Mouse (Mus musculus) urinary bladder, postnatal 4 days (tissue): ENCODE measurements around the gene Gm49322.

Source experiments
- DNase-seq, 2 experiments: peaks; one replicate each; pipeline ENCODE4 v3.0.0; 2021 to 2022; ENCODE audit warnings: low spot score in 2 of 2

Gm49322 gene

DNA sequence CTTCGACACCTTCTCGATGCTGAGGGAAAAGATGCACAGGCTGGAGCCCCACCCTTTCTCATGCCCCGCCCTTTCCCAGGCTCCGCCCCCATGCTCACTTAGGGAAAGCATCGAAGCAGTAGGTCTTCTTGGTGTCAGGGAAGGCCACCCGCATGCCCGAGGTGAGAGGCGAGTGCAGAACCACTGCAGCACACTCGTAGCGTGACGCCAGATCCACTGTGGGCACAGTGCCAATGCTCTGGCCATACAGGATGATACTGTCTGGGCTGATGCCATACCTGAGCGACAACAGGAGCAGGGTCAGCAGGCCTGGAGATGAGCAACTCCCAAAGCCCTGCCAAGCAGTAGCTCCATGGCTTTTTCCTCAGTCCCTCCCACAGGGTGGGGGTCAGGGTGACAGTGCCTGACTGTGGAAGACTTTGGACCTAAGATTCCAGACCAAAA, 21.8 kb upstream of the Gm49322 start:
- DNase-seq: no peak

DNA sequence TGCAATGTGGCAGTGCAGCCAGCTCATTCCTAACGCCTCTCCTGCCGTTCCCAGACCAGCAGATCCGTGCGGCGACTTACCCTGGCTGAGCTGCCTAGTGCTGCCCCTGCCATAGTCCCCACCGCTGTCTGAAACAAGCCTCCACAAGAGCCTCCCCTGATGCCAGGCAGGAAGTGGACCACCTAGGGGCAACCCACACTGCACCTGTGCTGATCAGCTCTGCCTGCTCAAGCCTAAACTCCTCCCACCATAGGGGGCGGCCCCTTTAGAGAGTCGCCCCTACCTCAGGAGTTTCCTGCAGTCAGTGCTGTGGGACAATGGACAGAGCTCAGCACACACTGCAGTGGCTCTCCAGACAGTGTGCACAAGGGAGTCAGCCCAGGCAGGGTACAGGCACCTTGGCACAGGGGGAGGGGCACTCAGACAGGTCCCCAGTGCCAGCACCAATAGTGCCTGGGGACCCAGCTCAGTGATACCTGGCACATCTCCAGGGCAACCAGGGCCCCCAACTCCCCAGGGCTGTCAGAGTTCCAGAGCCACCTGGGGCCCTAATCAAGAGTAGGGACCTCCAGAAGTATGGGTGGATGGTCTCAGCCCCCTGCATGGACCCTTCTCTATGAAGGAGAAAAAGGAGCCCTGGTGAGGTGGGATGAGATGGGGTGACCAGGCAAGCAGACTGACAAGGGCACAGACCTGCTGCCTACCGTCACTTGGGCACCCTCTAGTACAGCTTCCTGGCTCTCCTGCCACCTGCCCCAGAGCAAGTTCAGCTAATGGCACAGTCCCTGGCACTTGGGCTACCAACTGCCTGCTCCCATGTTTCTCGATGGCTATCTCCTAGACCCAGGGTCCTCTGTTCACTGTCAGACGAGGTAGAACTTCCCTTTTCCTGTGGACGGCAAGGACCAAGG, 20.9 kb upstream of the Gm49322 start:
- no peak for DNase-seq

DNA sequence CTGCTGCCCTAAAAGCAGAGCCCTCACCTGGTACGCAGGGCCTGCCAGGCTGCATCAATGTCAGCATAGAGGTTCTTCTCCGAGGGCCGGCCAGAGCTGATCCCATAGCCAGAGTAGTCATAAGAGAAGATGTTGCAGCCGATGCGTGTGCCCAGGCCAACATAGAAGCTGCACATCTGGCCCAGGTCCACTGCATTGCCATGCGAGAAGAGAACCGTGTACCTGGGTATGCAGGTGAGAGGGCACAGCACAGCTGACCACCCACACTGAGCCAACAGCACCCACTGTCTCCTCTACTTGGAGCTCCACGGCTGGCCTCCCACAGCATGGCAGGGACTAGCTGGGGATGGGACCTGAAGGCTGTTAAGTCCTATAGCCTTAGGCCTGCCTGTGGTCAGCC, 20.2 kb upstream of the Gm49322 start:
- DNase-seq: no peak

DNA sequence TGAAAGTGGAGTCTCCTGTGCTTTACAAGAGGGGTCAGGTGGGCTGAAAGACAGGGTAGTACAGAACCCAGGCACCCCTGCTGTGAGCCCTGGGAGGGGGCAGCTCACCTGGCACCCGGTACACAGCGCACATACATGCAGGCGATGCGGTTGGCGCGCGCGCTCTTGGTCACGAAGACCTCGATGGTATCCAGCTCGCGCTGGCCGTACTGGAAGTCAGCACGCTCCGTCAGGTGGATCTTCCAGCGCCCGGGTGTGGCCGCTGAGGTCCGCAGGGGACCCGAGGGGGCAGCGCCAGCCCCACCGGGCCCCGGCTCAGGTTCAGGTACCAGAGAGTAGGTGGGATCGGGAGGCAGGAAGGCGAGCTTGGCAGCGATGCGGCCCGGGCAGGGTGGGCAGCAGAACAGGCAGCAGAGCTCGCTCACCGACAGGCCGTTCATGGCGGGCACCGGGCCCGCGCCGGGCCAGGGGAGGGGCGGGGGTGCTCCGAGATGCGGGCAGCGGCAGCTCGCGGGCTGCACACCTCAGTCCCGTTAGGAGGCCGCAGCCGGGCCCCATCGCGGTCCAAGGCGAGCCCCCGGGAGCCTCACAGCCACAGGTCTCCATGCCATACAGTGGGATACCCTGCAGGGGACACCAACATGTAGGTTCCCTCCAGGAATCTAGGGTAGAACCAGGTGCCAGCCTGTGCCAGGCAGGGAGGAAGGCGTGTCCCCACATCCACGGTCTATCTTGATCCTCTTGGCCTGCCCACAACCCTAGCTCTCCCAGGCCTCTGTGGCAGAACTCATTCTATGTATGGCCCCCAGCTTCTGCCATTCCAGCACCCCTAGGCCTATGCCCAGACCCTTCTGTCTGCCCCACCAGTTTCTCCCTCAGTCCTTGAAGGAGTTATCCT, 19.2 kb upstream of the Gm49322 start:
- no peak for DNase-seq

DNA sequence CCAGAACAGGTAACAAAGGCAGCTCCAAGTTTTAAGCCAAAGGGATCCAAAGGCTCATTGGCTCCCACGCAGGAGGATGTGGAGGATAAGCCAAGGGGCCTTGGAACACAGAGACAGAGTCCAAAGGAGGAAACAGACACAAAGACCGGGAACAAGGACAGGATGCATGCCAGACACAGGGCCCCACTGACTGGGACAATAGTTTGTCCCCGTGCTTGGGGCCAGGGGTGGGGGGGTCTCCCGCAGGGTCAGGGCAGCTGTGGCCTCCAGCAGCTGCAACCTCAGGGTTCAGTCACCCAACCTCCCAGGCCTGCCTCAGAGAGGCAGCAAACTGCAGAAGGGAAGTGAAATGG, 18.5 kb upstream of the Gm49322 start:
- no peak for DNase-seq

DNA sequence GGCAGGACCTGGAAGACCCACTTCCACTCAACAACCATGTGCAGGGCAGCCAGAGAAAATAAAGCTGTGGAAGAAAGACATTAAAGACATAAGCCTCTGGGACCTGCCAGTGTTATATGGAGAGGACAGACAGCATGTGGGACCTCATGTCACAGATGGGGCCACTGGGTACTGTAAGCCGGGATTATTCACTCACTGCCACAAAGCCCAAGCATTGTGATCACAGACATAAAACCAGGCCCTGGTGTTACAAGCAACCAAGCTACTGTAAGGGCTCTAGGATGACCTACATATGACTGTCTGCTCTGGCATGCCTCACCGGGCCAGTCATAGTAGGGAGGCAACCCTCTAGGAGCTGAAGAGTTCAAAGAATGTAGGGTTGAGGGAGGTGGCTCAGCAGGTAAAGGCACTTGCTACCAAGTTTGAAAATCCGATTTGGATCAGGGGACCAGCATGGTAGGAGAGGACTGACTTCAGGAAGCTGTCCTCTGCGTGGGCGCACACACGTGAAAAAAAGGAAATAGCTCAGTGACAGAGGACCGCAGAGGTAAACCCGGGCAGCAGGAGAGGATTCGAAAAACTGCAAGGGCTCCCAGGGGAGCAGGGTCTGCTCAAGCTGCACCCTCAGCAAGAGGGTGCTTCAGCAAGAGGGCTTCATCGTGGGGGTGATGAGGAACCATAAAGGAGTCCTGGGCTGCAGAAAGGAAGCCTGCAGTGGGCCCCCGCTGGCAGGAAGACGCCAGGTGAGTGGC, 16.5 kb upstream of the Gm49322 start:
- no peak for DNase-seq

DNA sequence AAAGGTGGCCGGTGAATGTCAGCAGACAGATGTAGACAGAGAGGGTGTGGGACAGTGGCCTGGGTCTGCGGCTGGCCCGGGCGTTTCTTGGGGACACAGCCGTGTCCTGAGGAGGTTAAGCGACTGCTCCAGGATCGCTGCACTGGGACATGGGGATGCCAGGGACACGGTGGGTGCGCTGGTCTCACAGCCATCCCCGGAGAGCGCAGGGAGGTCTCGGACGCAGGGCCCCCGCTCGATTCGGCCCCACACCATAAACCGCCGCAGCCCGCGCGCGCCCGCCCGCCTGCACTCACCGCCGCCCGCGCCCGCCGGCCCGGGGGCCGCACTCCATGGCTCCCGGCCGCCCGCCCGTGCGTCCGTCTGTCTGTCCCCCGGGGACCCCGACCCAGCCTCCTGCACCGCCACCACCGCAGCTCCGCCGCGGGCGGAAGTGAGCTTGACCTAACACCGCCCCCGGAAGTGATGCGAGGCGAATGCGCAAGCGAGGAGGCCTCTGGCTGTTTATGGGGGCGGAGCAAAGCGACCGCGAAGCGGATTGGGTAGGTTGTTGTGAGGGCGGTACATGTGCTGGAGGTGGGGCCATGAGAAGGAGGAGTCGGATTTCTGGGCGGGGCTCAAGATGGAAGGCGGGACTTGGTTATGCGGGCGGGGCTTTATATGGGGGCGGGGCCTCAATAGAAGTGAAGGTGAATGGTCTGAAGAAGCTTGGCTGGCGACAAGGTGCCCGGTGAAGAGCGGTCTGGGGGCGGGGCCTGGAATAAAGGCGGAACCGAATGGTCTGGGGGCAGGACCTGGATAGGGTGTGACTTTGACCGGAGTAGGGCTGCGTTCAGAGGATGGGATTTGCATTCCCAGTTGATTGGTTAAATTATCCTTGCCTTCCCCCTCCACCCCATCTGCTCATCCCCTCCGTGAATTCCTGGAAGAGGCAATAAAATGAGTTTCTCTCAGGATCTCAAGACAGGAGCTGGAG, 15.7 kb upstream of the Gm49322 start, which contains the start of gene Abhd17a:
Gene Abhd17a, minus strand, starts transcription at position 463 of the 976 bp plus-strand sequence.
- peak; percentile 94 to 98 for DNase-seq

DNA sequence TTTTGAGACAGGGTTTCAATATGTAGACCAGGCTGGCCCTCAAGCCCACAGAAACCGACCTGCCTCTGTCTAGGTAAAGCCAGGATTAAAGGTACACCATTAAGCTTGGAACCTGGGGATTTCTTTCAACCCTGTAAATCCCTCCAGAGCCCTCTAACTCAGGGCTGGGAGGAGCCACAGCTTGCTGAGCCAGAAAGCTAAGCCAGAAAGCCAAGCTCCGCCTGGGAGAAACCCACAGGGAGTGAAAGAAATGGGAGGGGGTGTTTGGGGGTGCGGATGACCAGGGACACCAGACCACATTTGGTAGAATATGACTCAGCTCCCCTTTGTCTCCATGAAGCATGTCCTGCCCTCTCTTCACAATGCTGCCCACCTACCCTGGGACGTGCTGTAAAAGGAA, 9.5 kb upstream of the Gm49322 start:
- DNase-seq: no peak

DNA sequence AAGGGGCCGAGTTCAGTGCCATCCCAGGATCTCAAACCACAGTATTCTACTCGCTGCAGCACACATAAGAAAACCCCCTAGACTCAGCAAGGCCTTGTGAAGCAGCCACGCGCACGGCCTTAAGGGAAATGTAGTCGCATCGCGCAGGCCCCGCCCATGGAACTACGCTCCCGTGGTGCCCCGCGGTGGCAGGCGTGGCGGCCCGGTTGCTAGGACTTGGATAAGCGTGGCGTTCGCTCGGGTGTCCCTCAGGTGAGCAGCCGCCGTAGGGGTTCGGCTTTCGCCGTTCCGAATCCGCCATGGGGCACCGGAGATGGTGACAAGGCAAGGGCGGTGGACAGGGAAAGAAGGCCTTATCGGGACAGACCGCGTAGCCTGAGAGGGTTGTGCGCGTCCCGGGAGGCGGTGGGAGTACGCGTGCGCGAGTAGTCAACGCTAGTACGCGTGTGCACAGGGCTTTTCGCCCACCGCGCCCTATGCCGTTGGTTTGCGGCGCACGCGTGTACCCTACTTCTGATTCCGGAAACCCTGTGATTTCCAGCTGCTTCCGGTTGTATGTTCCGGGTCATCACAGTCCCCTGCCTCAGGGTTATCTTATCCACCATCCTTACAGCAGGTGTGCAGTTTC, 3.0 kb upstream of the Gm49322 start, which contains the start of the genes Scamp4 and Adat3:
Gene Scamp4, plus strand, starts transcription at position 175 of the 628 bp plus-strand sequence.
Gene Adat3, plus strand, starts transcription at position 183 of the 628 bp plus-strand sequence.
- DNase-seq: peak; percentile 93

DNA sequence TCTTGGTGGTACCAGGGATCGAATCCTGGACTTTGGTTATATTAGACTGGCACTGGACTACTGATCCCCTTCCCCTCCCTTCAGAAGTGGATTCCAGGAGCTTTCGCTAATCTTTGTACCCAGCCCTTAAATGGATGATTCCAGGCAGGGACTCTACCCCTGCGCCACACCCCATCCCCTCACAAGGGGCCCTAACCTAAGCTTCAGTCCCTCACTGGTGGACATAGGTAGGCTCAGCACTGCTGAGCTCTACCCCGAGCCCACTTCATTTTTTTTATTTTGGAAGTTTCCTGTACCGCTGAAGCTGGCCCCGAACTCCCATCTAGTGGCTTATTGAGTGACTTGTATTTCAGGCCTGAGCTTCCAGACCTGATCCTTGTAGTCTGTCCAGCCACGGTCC, 2.5 kb upstream of the Gm49322 start:
- no peak for DNase-seq

DNA sequence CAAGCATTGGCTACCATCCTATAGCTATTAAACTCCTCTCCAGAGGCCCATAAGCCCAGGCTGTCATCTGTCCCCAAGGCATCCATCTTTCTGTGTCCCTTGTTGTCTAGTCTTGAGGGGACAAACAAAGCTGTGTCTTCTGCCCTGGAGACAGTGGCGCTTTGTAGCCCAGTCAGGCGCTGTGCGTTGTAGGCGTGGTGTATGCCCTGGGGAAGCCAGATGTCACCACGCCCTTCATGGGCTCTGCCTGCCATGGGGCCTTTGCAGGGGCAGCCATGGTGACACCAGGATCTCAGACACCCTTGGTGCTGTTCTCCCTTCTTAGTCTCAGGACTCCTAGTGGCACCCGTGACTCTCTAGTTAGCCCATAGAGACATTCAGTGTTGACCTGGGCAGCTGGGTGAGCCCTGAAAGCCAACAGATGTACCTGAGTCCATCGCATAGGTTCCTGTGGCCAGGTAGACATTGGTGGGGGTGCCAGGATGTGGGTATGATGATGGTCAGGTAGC, 1.8 kb upstream of the Gm49322 start:
- DNase-seq: no peak

DNA sequence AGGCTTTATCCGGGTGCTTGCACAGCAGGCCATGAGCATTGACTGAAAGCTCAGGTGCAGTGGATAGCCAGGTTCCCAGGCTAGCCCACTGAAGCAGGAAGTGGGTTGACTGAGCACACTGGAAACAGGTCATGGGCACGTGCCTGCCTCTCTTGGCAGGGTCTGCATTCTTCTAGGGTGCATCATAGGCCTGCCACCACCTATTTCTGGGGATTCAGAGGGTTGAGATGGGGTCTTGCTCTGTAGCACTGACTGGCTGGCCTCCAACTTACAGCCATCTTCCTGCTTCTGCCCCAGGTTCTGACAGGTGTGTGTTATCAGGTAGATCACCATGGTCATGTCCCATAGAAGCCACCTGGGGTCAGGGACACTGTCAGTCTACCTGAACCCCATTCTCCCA, 833 bp upstream of the Gm49322 start:
- DNase-seq: no peak

DNA sequence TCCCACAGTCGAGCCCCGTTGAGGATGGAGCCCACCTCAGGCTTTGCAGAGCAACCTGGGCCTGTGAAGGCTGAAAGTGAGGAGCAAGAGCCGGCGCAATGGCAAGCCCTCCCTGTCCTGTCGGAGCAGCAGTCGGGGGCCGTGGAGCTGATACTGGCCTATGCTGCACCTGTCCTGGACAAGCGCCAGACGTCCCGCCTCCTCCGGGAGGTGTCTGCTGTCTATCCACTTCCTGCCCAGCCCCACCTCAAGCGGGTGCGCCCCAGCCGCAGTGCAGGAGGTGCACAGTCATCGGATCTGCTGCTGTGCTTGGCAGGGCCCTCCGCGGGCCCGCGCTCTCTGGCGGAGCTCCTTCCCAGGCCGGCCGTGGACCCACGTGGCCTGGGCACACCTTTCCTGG, 485 bp downstream of the Gm49322 start:
- DNase-seq: no peak

DNA sequence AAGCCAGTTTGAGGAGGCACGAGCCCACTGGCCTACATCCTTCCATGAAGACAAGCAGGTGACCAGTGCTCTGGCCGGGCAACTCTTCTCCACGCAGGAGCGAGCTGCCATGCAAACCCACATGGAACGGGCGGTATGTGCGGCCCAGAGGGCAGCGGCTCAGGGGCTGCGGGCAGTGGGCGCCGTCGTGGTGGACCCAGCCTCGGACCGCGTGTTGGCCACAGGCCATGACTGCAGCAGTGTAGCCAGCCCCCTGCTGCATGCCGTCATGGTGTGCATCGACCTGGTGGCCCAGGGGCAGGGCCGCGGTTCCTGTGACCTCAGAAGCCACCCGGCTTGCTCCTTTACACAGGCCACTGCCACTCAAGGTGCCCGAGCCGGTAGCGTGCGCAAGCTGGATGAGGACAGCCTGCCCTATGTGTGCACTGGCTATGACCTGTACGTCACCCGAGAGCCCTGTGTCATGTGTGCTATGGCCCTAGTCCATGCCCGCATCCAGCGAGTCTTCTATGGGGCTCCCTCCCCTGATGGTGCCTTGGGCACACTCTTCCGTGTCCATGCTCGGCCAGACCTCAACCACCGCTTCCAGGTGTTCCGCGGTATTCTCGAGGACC, 1.0 kb downstream of the Gm49322 start:
- DNase-seq: no peak

DNA sequence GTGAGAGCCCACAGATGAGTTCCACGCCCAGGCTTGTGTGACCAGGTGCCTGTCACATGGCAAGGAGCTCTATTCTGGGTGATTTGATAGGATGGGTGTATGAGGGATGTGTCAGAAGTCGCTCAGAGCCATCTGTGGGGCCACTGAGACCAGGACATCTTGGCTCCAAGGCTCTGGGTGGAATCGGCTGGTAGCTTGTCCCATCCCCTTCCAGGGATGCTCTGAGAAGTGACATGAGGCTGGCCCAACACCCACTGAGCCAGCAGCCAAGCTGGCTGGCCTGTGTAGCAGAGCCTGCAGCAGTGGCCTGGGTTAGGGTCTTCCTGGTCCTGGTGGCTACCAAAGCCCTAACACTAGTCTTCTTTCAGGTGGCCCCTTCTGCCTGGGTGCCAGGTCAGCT, 2.6 kb downstream of the Gm49322 start:
- DNase-seq: no peak

DNA sequence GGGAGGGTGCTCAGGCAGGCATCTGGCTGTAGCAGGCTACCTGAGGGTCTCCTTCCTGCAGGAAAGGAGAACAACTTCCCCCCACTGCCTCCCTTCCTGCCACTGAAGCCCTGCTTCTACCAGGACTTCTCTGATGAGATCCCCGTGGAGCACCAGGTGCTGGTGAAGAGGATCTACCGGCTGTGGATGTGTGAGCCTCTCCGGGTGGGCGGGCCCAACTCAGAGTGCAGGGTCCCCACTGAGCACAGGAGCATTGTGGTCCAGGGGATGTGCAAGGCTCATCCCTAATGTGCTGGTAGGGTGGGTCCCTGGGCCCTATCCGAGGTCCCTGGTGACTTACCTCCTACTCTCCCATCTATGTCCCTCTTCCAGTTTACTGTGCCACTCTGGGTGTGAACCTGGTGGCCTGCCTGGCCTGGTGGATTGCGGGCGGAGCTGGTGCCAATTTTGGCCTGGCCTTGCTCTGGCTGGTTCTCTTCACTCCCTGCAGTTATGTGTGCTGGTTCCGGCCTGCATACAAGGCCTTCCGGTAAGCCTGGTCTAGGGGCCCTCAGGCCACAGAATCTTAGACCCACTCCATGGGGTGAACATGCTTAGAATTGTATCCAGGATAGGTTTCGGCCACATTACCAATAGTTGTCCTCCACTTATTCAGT, 3.6 kb downstream of the Gm49322 start:
- no peak for DNase-seq

DNA sequence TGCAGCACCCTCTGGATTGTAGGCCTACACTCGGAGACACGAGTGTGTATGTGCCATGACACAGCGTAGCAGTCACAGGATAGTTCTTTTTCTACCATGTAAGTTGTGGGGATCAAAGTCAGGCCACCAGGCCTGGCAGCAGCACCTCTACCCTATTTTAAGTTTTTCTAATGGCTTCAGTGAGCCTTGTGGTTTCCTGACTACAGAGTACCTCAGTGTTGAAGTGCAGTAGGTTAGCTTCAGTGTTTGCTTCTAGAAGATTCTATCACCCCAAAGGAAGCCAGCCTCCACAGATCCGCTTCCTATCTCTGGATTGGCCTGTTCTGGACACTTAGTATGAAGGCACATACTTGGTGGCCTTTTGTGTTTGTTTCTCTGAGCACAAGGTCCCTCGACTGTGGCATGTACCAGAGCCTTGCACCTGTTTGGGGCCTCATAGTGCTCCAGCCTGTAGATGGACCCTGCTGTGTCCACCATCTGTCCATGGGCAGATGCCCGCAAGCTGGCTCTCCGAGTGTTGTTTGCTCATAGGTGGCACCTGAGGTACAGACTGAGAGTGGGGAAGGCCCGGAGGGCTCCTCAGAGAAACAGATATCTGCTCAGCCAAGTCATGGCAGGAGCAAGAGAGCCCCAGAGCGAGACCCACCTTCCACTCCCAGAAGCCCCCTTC, 4.4 kb downstream of the Gm49322 start:
- no peak for DNase-seq

DNA sequence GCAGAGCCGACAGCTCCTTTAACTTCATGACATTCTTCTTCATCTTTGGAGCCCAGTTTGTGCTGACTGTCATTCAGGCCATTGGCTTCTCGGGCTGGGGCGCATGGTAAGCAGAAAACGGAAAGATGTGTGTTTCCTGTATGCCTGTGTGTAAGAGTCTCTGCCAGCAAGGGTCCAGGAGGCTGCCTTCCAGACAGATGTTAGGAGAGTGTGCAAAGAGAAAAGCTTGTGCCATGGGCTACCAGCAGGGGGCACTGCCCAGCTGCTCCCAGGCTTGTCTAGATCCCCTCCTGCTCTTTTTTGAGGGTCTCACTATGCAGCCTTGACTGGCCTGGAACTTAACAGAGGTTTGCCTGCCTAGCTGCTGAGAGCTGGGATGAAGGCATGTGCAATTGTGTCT, 5.2 kb downstream of the Gm49322 start:
- no peak for DNase-seq
